Mouse (Mus musculus) lung, postnatal 10 days (tissue): ENCODE measurements at regions not wholly inside any gene's neighbourhood (a gene's known extent, or its start where the extent isn't known, plus 50 kb on each side); places are given as distances from the start of the nearest gene placed in this dataset.
A peak's percentile ranks its signal among the peaks of the same experiment; 100 is the strongest.

ENCODE experiments used
- DNase-seq: peaks from one replicate; pipeline ENCODE4 v3.0.0; 2021

- peak; percentile 21 for DNase-seq
Observed at GRCm38 (mm10) chr13:38878718-38879669, 81.7 kb downstream of the Slc35b3 start.

- DNase-seq, result no peak
Observed at GRCm38 (mm10) chr13:38875923-38876322, 84.8 kb downstream of the Slc35b3 start.

- DNase-seq, result no peak
Observed at GRCm38 (mm10) chr13:38864002-38864401, 96.7 kb downstream of the Slc35b3 start.

GRCm38 (mm10) chr13:38855742-38856141 lies 104.9 kb downstream of the Slc35b3 start:
- DNase-seq, result no peak

GRCm38 (mm10) chr13:38854986-38855385 lies 105.7 kb downstream of the Slc35b3 start:
- no peak for DNase-seq

- no peak for DNase-seq
Observed at GRCm38 (mm10) chr13:38852868-38853267, 107.8 kb downstream of the Slc35b3 start.

GRCm38 (mm10) chr13:38851820-38852219 lies 108.9 kb downstream of the Slc35b3 start:
- DNase-seq, result no peak

- no peak for DNase-seq
Observed at GRCm38 (mm10) chr13:38838231-38838630, 122.4 kb downstream of the Slc35b3 start.

GRCm38 (mm10) chr13:38825649-38826048 lies 135.0 kb downstream of the Slc35b3 start:
- DNase-seq, result no peak

- no peak for DNase-seq
Observed at GRCm38 (mm10) chr13:38819526-38819925, 141.1 kb downstream of the Slc35b3 start.

- DNase-seq, result no peak
Observed at GRCm38 (mm10) chr13:38818781-38819180, 141.9 kb downstream of the Slc35b3 start.

GRCm38 (mm10) chr13:38816296-38816695 lies 144.4 kb downstream of the Slc35b3 start:
- no peak for DNase-seq

GRCm38 (mm10) chr13:38815002-38815707 lies 145.5 kb downstream of the Slc35b3 start:
- no peak for DNase-seq

GRCm38 (mm10) chr13:38798514-38798913 lies 139.7 kb upstream of the Eef1e1 start:
- no peak for DNase-seq

- no peak for DNase-seq
Observed at GRCm38 (mm10) chr13:38793456-38793855, 134.6 kb upstream of the Eef1e1 start.

- no peak for DNase-seq
Observed at GRCm38 (mm10) chr13:38780630-38781010, 121.8 kb upstream of the Eef1e1 start.

GRCm38 (mm10) chr13:38779984-38780629 lies 121.2 kb upstream of the Eef1e1 start:
- DNase-seq, result no peak

GRCm38 (mm10) chr13:38776546-38776945 lies 117.7 kb upstream of the Eef1e1 start:
- no peak for DNase-seq

GRCm38 (mm10) chr13:38772996-38773395 lies 114.1 kb upstream of the Eef1e1 start:
- DNase-seq, result no peak

- DNase-seq, result peak; percentile 41
Observed at GRCm38 (mm10) chr13:38766133-38766532, 107.3 kb upstream of the Eef1e1 start.

- no peak for DNase-seq
Observed at GRCm38 (mm10) chr13:38760261-38760660, 101.4 kb upstream of the Eef1e1 start.

GRCm38 (mm10) chr13:38756629-38757227 lies 97.9 kb upstream of the Eef1e1 start:
- no peak for DNase-seq

- DNase-seq, result no peak
Observed at GRCm38 (mm10) chr13:38753722-38754121, 94.9 kb upstream of the Eef1e1 start.
